Mouse (Mus musculus): ENCODE data around the gene Phf14. TPM values are rescaled to one million over a fixed set of nuclear protein-coding genes. Genes with fewer than 3 reads are reported as not detected.

The Phf14 gene
- total and polyA plus RNA-seq, 3 experiments: 25.7 to 58.7 (median 29.6) TPM

- H3K4me1 ChIP-seq (ENCODE audit: control insufficient read depth in 1 of 2, insufficient read depth in 2 of 2, low read length in 2 of 2): no peaks in the 10 kb centered on the region
- no peaks in the 10 kb centered on the region for H3K27me3 ChIP-seq (ENCODE audit: control insufficient read depth in 1 of 2, insufficient read depth in 2 of 2, low read length in 2 of 2)
- H3K9me3 ChIP-seq (replicated peaks; ENCODE audit: insufficient read depth, low read length): no peaks in the 10 kb centered on the region
- no peak overlapping the region for H3K4me3 ChIP-seq (ENCODE audit: control insufficient read depth in 1 of 2, insufficient read depth in 1 of 2, low read depth in 2 of 2, low read length in 2 of 2)
- TF ChIP-seq MXI1 (IDR thresholded peaks at IDR 0.05; ENCODE audit: low read depth, low read length) (no peak), NELFE (IDR thresholded peaks at IDR 0.05; ENCODE audit: low read depth, low read length) (no peak), USF1 (IDR thresholded peaks at IDR 0.05; ENCODE audit: low read depth, low read length) (no peak), CHD2 (IDR thresholded peaks at IDR 0.05; ENCODE audit: low read length) (no peak), MYC (IDR thresholded peaks at IDR 0.05; ENCODE audit: low read depth, low read length) (no peak), RCOR1 (IDR thresholded peaks at IDR 0.05; ENCODE audit: low read depth, low read length) (no peak), JUND (IDR thresholded peaks at IDR 0.05; ENCODE audit: low read depth, low read length) (no peak), TBP (IDR thresholded peaks at IDR 0.05; ENCODE audit: low read depth, low read length) (no peak), HCFC1 (IDR thresholded peaks at IDR 0.05; ENCODE audit: low read depth, low read length) (no peak), CHD1 (IDR thresholded peaks at IDR 0.05; ENCODE audit: low read depth, low read length) (no peak), GABPA (IDR thresholded peaks at IDR 0.05; ENCODE audit: low read depth, low read length) (no peak), ZNF384 (IDR thresholded peaks at IDR 0.05; ENCODE audit: low read depth, low read length) (no peak)
- DNase-seq (ENCODE audit: low read depth, low spot score): no peak
- no peaks in the 10 kb centered on the region for H3K36me3 ChIP-seq (ENCODE audit: control insufficient read depth in 1 of 2, insufficient read depth in 2 of 2, low read length in 2 of 2)
- no peaks in the 10 kb centered on the region for H3K79me2 ChIP-seq (ENCODE audit: control insufficient read depth, insufficient read depth, low read length, poor library complexity)
- no peak overlapping the region for H3K9ac ChIP-seq (ENCODE audit: control insufficient read depth, low read depth, low read length, poor library complexity, severe bottlenecking)
- no peak overlapping the region for H3K27ac ChIP-seq (ENCODE audit: control insufficient read depth, low read depth, low read length)
Measured at GRCm38 (mm10) chr6:12026804-12027537, 119.4 kb downstream of the Phf14 start.

DNA sequence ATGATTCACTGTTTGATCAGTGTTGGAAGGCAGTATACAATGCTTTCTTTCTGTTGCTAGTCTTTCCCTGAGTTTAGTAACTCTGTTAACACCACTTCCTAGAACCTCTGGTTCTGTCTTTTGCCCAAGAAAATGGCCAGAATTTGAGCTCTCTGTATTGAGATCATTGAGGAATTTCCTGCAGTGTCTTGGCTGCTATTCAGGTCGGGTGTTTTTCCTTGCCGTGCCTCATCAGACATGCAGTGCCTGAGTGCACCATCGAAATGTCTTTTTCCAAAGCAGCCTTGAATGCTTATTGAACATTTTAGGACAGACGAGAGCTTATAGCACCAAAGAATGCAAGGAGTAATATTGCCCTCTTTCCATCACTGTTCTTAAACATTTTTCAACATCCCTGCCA is 127.0 kb downstream of the Phf14 start:
- no peaks in the 10 kb centered on the region for H3K79me2 ChIP-seq (ENCODE audit: control insufficient read depth, insufficient read depth, low read length, poor library complexity)
- H3K4me1 ChIP-seq (ENCODE audit: control insufficient read depth in 1 of 2, insufficient read depth in 2 of 2, low read length in 2 of 2): no peaks in the 10 kb centered on the region; a peak in 1 of 4 replicates
- DNase-seq (ENCODE audit: low read depth, low spot score): no peak
- no peaks in the 10 kb centered on the region; a peak in 1 of 4 replicates for H3K36me3 ChIP-seq (ENCODE audit: control insufficient read depth in 1 of 2, insufficient read depth in 2 of 2, low read length in 2 of 2)
- no peak for TF ChIP-seq E2F4 (IDR thresholded peaks at IDR 0.05; ENCODE audit: borderline replicate concordance, low read depth, low read length)
- TF ChIP-seq MAZ (IDR thresholded peaks at IDR 0.05; ENCODE audit: low read depth, low read length): no peak
- TF ChIP-seq UBTF (IDR thresholded peaks at IDR 0.05; ENCODE audit: borderline replicate concordance, insufficient read depth, low read depth, low read length): no peak
- TF ChIP-seq POLR2AphosphoS5 (IDR thresholded peaks at IDR 0.05; ENCODE audit: borderline replicate concordance, low read depth, low read length): no peak
- no peak for TF ChIP-seq NRF1 (IDR thresholded peaks at IDR 0.05; ENCODE audit: insufficient read depth, low read depth, low read length, poor library complexity, severe bottlenecking)
- TF ChIP-seq POLR2A (IDR thresholded peaks at IDR 0.05; ENCODE audit: control insufficient read depth in 1 of 2, insufficient read depth in 1 of 2, low read depth in 1 of 2, low read length in 2 of 2, poor library complexity in 1 of 2): no peak
- no peak for TF ChIP-seq GATA1 (IDR thresholded peaks at IDR 0.05; ENCODE audit: low read depth, low read length)
- TF ChIP-seq CHD2 (IDR thresholded peaks at IDR 0.05; ENCODE audit: low read length): no peak
- TF ChIP-seq RAD21 (IDR thresholded peaks at IDR 0.05; ENCODE audit: low read depth, low read length): no peak
- TF ChIP-seq SMC3 (IDR thresholded peaks at IDR 0.05; ENCODE audit: low read depth, low read length): no peak
- no peak for TF ChIP-seq ZMIZ1 (IDR thresholded peaks at IDR 0.05; ENCODE audit: low read depth, low read length)
- no peak for TF ChIP-seq MXI1 (IDR thresholded peaks at IDR 0.05; ENCODE audit: low read depth, low read length)
- no peak overlapping the region for H3K9ac ChIP-seq (ENCODE audit: control insufficient read depth, low read depth, low read length, poor library complexity, severe bottlenecking)
- no peak overlapping the region for H3K4me3 ChIP-seq (ENCODE audit: control insufficient read depth in 1 of 2, insufficient read depth in 1 of 2, low read depth in 2 of 2, low read length in 2 of 2)
- H3K9me3 ChIP-seq (replicated peaks; ENCODE audit: insufficient read depth, low read length): no peaks in the 10 kb centered on the region
- no peak overlapping the region for H3K27ac ChIP-seq (ENCODE audit: control insufficient read depth, low read depth, low read length)
- no peaks in the 10 kb centered on the region for H3K27me3 ChIP-seq (ENCODE audit: control insufficient read depth in 1 of 2, insufficient read depth in 2 of 2, low read length in 2 of 2)
